Mouse (Mus musculus): ENCODE results near the gene Olfr1555-ps1. TPM values are rescaled to one million over a fixed set of nuclear protein-coding genes. Genes with fewer than 3 reads are reported as not detected.
"Not testable (repeated sequence)": the region's sequence is repeated elsewhere in the genome, so short reads cannot be mapped to it uniquely, and the experiment has no call there.

Olfr1555-ps1 gene
- polyA plus RNA-seq (2014; fragmentation: Nextera tagmentation; extraction: Ambion mirVana) = not detected in 2 replicates

DNA sequence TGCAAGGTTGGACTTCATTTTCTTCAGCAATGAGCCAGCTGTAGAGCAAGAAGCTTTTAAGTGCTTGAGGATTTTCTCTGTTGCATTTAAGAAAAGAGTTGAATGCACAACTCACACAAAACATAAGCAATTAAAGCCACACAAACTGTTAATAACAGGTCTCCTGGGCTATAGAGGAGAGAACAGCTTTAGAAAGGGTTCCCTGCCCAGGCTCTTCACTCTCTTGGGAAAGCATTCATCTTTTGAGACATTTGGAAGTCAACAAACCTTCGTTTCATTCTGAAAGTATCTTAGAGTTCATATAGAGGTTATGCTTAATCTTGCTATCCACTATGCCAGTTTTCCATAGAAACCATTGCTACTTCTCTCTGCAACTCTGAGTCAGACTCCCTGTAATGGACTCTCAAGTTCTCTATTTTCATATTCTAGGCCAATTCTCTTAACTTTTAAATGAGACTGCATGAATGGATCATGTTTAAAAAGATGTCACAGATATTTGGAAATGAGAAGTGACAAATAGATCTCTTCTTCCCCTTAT, at the start of gene Olfr1555-ps1:
Olfr1555-ps1 (minus strand) TSS at position 51 of the 538 bp plus-strand sequence.
- not testable (repeated sequence) for ATAC-seq (replicated peaks; ENCODE audit: insufficient number of reproducible peaks, low FRiP score, low TSS enrichment, low read depth); H3K27ac ChIP-seq (replicated peaks; ENCODE audit: low read depth, low read length); H3K4me2 ChIP-seq (ENCODE audit: low read depth, low read length); H3K36me3 ChIP-seq (replicated peaks; ENCODE audit: control insufficient read depth, insufficient read depth, low read depth, low read length); H3K9me3 ChIP-seq (replicated peaks; ENCODE audit: control insufficient read depth, low read length); H3K4me1 ChIP-seq (ENCODE audit: control insufficient read depth, insufficient read depth, low read length); H3K4me3 ChIP-seq (ENCODE audit: low read depth, low read length); DNase-seq (ENCODE audit: low spot score); H3K9ac ChIP-seq (replicated peaks; ENCODE audit: low read length); H3K27me3 ChIP-seq (ENCODE audit: control insufficient read depth, insufficient read depth, low read length)
- 50% methylated on average over 1 of the region's 1 CpGs for WGBS

DNA sequence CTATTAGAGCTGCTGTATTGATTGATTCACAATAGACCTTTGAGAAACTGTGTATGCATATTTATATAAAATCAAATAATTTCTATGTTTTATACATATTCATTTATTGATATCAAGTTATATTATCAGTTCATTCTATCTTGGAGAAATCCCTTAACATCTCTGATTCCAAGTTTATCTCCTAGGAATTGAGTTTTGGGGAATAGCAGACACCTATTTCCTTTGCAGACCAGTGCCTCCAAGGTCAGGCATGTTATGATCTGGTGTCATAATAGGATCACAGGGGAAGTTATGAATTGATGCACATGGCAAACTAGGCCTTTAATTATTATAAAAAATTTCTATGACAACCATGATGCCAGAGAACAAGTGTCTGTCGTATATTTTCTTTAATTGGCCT, 30.4 kb upstream of the Olfr1555-ps1 start, which contains the start of gene Olfr1431:
Olfr1431 (plus strand) TSS at position 301 of the 400 bp plus-strand sequence.
- ATAC-seq (replicated peaks; ENCODE audit: insufficient number of reproducible peaks, low FRiP score, low TSS enrichment, low read depth) (no peak), DNase-seq (ENCODE audit: low spot score) (no peak)
- whole genome bisulfite sequencing = 85% methylated on average over 1 of the region's 1 CpGs

DNA sequence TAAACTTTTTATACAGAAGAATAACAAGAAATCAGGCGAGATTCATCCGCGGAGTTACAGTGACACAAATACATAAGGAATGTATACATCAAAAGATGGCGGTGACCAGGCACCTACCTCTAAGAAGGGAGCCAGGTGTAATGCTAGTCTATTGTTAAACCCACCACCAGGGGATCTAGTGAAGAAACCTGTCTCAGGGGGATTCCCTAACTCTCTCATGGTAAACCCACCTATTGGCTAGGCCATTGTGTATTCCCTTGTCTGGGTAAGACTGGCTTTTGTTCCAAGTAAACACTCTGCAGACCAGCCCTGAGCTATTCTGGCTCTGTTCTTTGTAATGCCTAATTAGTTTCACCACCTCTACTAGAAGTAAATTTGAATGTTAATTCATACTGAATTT, 29.2 kb upstream of the Olfr1555-ps1 start:
- not testable (repeated sequence) for H3K9me3 ChIP-seq (replicated peaks; ENCODE audit: control insufficient read depth, low read length); H3K4me2 ChIP-seq (ENCODE audit: low read depth, low read length); ATAC-seq (replicated peaks; ENCODE audit: insufficient number of reproducible peaks, low FRiP score, low TSS enrichment, low read depth); H3K27me3 ChIP-seq (ENCODE audit: control insufficient read depth, insufficient read depth, low read length); H3K4me3 ChIP-seq (ENCODE audit: low read depth, low read length); DNase-seq (ENCODE audit: low spot score); H3K27ac ChIP-seq (replicated peaks; ENCODE audit: low read depth, low read length); H3K4me1 ChIP-seq (ENCODE audit: control insufficient read depth, insufficient read depth, low read length); H3K9ac ChIP-seq (replicated peaks; ENCODE audit: low read length); H3K36me3 ChIP-seq (replicated peaks; ENCODE audit: control insufficient read depth, insufficient read depth, low read depth, low read length)
- 74% methylated on average over 4 of the region's 4 CpGs for WGBS

More for the DNA sequence above, 30.4 kb upstream of the Olfr1555-ps1 start, which contains the start of gene Olfr1431:
- H3K27ac ChIP-seq (replicated peaks; ENCODE audit: low read depth, low read length) = no peak within 1 kb of the TSS
- H3K4me2 ChIP-seq (ENCODE audit: low read depth, low read length) = no peak within 1 kb of the TSS
- no peak within 1 kb of the TSS for H3K9ac ChIP-seq (replicated peaks; ENCODE audit: low read length)
- no peak within 1 kb of the TSS for H3K4me3 ChIP-seq (ENCODE audit: low read depth, low read length)
- no peaks in the 10 kb centered on the region for H3K27me3 ChIP-seq (ENCODE audit: control insufficient read depth, insufficient read depth, low read length)
- no peaks in the 10 kb centered on the region for H3K9me3 ChIP-seq (replicated peaks; ENCODE audit: control insufficient read depth, low read length)
- H3K4me1 ChIP-seq (ENCODE audit: control insufficient read depth, insufficient read depth, low read length) = no peaks in the 10 kb centered on the region
- H3K36me3 ChIP-seq (replicated peaks; ENCODE audit: control insufficient read depth, insufficient read depth, low read depth, low read length) = no peaks in the 10 kb centered on the region

DNA sequence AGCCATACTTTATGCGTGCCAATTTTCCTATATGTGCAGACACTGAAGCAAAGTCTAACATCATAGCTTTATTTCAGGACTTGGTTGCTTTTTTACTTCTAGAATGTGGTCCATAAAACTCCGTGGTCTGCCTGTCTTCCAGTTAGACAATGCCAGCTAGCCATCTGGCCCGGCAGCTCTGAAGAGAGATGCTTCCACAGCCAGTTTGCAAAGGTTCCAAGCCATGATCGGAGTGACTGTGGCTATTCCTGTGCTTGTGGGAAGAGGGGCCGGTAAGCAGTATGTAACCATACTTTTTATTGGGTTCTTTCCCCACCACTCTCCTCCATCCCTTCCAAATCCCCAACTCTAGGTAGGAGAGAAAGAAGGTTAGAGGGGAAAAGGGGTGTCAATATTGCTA, 5.5 kb upstream of the Olfr1555-ps1 start:
- H3K36me3 ChIP-seq (replicated peaks; ENCODE audit: control insufficient read depth, insufficient read depth, low read depth, low read length); H3K27ac ChIP-seq (replicated peaks; ENCODE audit: low read depth, low read length); H3K27me3 ChIP-seq (ENCODE audit: control insufficient read depth, insufficient read depth, low read length); H3K4me1 ChIP-seq (ENCODE audit: control insufficient read depth, insufficient read depth, low read length); H3K9ac ChIP-seq (replicated peaks; ENCODE audit: low read length); H3K9me3 ChIP-seq (replicated peaks; ENCODE audit: control insufficient read depth, low read length); H3K4me2 ChIP-seq (ENCODE audit: low read depth, low read length); H3K4me3 ChIP-seq (ENCODE audit: low read depth, low read length); ATAC-seq (replicated peaks; ENCODE audit: insufficient number of reproducible peaks, low FRiP score, low TSS enrichment, low read depth); DNase-seq (ENCODE audit: low spot score): not testable (repeated sequence)
- 87% methylated on average over 5 of the region's 5 CpGs for WGBS

DNA sequence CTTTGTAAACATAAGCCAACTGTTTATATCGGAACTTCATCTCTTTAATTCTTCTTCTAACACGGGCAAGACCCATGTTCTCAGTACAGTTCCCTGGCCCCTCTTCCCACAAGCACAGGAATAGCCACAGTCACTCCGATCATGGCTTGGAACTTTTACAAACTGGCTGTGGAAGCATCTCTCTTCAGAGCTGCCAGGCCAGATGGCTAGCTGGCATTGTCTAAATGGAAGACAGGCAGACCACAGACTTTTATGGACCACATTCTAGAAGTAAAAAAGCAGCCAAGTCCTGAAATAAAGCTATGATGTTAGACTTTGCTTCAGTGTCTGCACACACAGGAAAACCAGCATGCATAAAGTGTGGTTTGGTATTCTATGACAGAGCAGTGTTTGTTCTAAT, 24.5 kb downstream of the Olfr1555-ps1 start:
- WGBS = 87% methylated on average over 3 of the region's 3 CpGs
- no peaks in the 10 kb centered on the region for H3K27me3 ChIP-seq (ENCODE audit: control insufficient read depth, insufficient read depth, low read length)
- DNase-seq (ENCODE audit: low spot score) (no peak), ATAC-seq (replicated peaks; ENCODE audit: insufficient number of reproducible peaks, low FRiP score, low TSS enrichment, low read depth) (no peak)
- no peak overlapping the region for H3K4me2 ChIP-seq (ENCODE audit: low read depth, low read length)
- no peaks in the 10 kb centered on the region for H3K4me1 ChIP-seq (ENCODE audit: control insufficient read depth, insufficient read depth, low read length)
- H3K27ac ChIP-seq (replicated peaks; ENCODE audit: low read depth, low read length) = no peak overlapping the region
- no peaks in the 10 kb centered on the region for H3K9me3 ChIP-seq (replicated peaks; ENCODE audit: control insufficient read depth, low read length)
- H3K9ac ChIP-seq (replicated peaks; ENCODE audit: low read length) = no peak overlapping the region
- no peak overlapping the region for H3K4me3 ChIP-seq (ENCODE audit: low read depth, low read length)
- no peaks in the 10 kb centered on the region for H3K36me3 ChIP-seq (replicated peaks; ENCODE audit: control insufficient read depth, insufficient read depth, low read depth, low read length)

DNA sequence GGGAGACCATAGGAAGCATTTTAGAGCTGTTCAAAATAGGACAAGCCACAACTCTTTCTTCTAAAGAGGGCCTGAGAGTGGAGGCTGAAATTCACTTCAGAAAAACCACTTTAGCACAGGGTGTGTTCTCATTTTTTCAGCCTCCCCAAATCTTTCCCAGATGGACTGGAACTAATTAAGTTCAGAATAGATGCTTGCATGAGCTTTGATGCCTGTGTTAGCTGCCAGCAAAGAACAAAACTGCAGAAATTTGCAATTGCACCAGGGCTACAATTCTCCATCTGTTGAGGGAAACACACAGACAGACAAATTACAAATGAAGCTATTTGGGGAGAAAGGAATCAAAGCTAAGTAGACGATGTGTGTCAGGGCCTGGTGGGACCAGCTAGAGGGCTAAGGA, 26.6 kb downstream of the Olfr1555-ps1 start:
- ATAC-seq (replicated peaks; ENCODE audit: insufficient number of reproducible peaks, low FRiP score, low TSS enrichment, low read depth) = no peak; the same call in 1 of the 2 replicates
- H3K4me1 ChIP-seq (ENCODE audit: control insufficient read depth, insufficient read depth, low read length) = no peaks in the 10 kb centered on the region
- H3K4me3 ChIP-seq (ENCODE audit: low read depth, low read length) = no peak overlapping the region
- DNase-seq (ENCODE audit: low spot score) = peak; percentile 72
- H3K4me2 ChIP-seq (ENCODE audit: low read depth, low read length) = no peak overlapping the region
- no peak overlapping the region for H3K9ac ChIP-seq (replicated peaks; ENCODE audit: low read length)
- H3K9me3 ChIP-seq (replicated peaks; ENCODE audit: control insufficient read depth, low read length) = no peaks in the 10 kb centered on the region
- H3K36me3 ChIP-seq (replicated peaks; ENCODE audit: control insufficient read depth, insufficient read depth, low read depth, low read length) = no peaks in the 10 kb centered on the region
- 43% methylated on average over 1 of the region's 1 CpGs for WGBS
- no peaks in the 10 kb centered on the region for H3K27me3 ChIP-seq (ENCODE audit: control insufficient read depth, insufficient read depth, low read length)
- H3K27ac ChIP-seq (replicated peaks; ENCODE audit: low read depth, low read length) = no peak overlapping the region

DNA sequence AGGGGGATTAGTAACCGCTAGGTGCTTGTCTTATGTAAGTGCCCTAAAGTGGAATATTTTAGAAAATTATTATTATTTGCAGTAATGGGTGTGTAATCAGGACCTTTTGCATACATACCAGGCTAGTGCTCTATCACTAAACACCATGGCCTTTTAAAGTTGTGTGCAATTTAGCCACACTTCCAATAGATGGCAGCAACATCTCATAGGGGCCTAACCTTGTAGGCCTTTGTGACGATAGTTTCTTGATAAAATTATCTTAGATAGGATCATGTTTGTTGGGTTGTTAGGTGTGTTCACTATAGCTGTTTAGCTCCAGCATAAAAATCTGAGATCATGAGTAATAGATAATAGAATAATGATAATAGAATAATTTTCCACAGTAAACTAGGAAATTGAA, 35.6 kb downstream of the Olfr1555-ps1 start:
- Histone ChIP-seq H3K27me3 (ENCODE audit: control insufficient read depth, insufficient read depth, low read length) (no peaks in the 10 kb centered on the region), H3K9ac (replicated peaks; ENCODE audit: low read length) (no peak overlapping the region), H3K4me1 (ENCODE audit: control insufficient read depth, insufficient read depth, low read length) (no peaks in the 10 kb centered on the region), H3K27ac (replicated peaks; ENCODE audit: low read depth, low read length) (no peak overlapping the region), H3K4me2 (ENCODE audit: low read depth, low read length) (no peak overlapping the region), H3K9me3 (replicated peaks; ENCODE audit: control insufficient read depth, low read length) (no peaks in the 10 kb centered on the region), H3K4me3 (ENCODE audit: low read depth, low read length) (no peak overlapping the region), H3K36me3 (replicated peaks; ENCODE audit: control insufficient read depth, insufficient read depth, low read depth, low read length) (no peaks in the 10 kb centered on the region)
- WGBS = 19% methylated on average over 2 of the region's 2 CpGs
- ATAC-seq (replicated peaks; ENCODE audit: insufficient number of reproducible peaks, low FRiP score, low TSS enrichment, low read depth) (no peak), DNase-seq (ENCODE audit: low spot score) (peak; percentile 60)

DNA sequence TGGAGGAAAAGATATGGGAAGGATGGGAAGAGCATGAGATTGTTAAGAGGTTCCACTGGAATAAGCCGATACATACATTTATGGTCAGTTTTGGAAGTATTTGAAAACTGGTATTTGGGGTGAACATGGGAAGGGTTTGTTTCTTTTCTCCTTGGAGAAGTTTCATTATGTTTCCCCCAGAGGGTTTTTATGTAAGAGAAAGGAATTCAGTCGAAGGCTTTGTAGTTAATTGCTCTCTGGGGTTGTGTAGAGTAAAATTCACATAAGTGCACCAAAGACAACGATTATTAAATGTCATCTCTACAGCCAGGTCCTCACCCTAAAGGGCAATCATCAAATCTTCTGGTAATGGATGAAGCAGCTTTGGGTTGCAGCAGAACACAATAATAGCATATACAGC, 46.8 kb downstream of the Olfr1555-ps1 start, which contains the start of gene Olfr76:
Olfr76 (minus strand) TSS at position 101 of the 400 bp plus-strand sequence.
- Histone ChIP-seq H3K4me3 (ENCODE audit: low read depth, low read length) (no peak within 1 kb of the TSS), H3K27me3 (ENCODE audit: control insufficient read depth, insufficient read depth, low read length) (no peaks in the 10 kb centered on the region), H3K9ac (replicated peaks; ENCODE audit: low read length) (no peak within 1 kb of the TSS), H3K9me3 (replicated peaks; ENCODE audit: control insufficient read depth, low read length) (no peaks in the 10 kb centered on the region), H3K27ac (replicated peaks; ENCODE audit: low read depth, low read length) (no peak within 1 kb of the TSS), H3K4me1 (ENCODE audit: control insufficient read depth, insufficient read depth, low read length) (no peaks in the 10 kb centered on the region), H3K4me2 (ENCODE audit: low read depth, low read length) (no peak within 1 kb of the TSS), H3K36me3 (replicated peaks; ENCODE audit: control insufficient read depth, insufficient read depth, low read depth, low read length) (no peaks in the 10 kb centered on the region)
- 70% methylated on average over 3 of the region's 3 CpGs for WGBS
- ATAC-seq (replicated peaks; ENCODE audit: insufficient number of reproducible peaks, low FRiP score, low TSS enrichment, low read depth) (no peak), DNase-seq (ENCODE audit: low spot score) (no peak)

Measured in embryonic facial prominence, embryonic 11.5 days (tissue).